Mouse (Mus musculus): ENCODE data around the gene Unc79. TPM values are rescaled to one million over a fixed set of nuclear protein-coding genes. Genes with fewer than 3 reads are reported as not detected.

The Unc79 gene
- polyA plus RNA-seq (2012; rRNA removed; ENCODE audit: low replicate concordance): 0.02 and 0.16 TPM in 2 replicates

GRCm38 (mm10) chr12:102948778-102949394 is at the start of gene Unc79:
Gene Unc79, plus strand, starts transcription at chr12:102948859.

GRCm38 (mm10) chr12:102899091-102899490 is 49.6 kb upstream of the Unc79 start, which contains the start of gene Cox8c:
Gene Cox8c, plus strand, starts transcription at chr12:102899316.

Other genes starting within 250 kb of the Unc79 start
- gene Itpk1, start 243.9 kb upstream of the Unc79 start, polyA plus RNA-seq (2012; rRNA removed; ENCODE audit: low replicate concordance): 169 and 317 TPM in 2 replicates
- 0.47 and 0.55 TPM in 2 replicates for gene Moap1, start 205.2 kb upstream of the Unc79 start, polyA plus RNA-seq (2012; rRNA removed; ENCODE audit: low replicate concordance)
- gene Tmem251, start 205.1 kb upstream of the Unc79 start, polyA plus RNA-seq (2012; rRNA removed; ENCODE audit: low replicate concordance): 2.2 and 4.0 TPM in 2 replicates
- not detected in 2 replicates for gene Gm28051, start 191.1 kb upstream of the Unc79 start, polyA plus RNA-seq (2012; rRNA removed; ENCODE audit: low replicate concordance)
- 5.1 and 10.2 TPM in 2 replicates for gene Gon7, start 191.1 kb upstream of the Unc79 start, polyA plus RNA-seq (2012; rRNA removed; ENCODE audit: low replicate concordance)
- 3.2 and 4.2 TPM in 2 replicates for gene Ubr7, start 190.9 kb upstream of the Unc79 start, polyA plus RNA-seq (2012; rRNA removed; ENCODE audit: low replicate concordance)
- gene Gm20604, start 190.2 kb upstream of the Unc79 start, polyA plus RNA-seq (2012; rRNA removed; ENCODE audit: low replicate concordance): 0.36 and 0.47 TPM in 2 replicates
- 3.8 and 4.3 TPM in 2 replicates for gene Btbd7, start 70.4 kb upstream of the Unc79 start, polyA plus RNA-seq (2012; rRNA removed; ENCODE audit: low replicate concordance)
- gene Cox8c, start 49.5 kb upstream of the Unc79 start, polyA plus RNA-seq (2012; rRNA removed; ENCODE audit: low replicate concordance): not detected in 2 replicates